Comparison of ENCODE assay signal across 8 mouse cellular contexts in genomic region chr9:71215248-71216035, GRCm38 (mm10). TPM values are rescaled to one million over a fixed set of nuclear protein-coding genes. Genes with fewer than 3 reads are reported as not detected.
DNase-seq lines count a peak whose midpoint lies in the region; ATAC-seq lines count a peak whose summit lies in the region.

TSS of gene Aldh1a2 (plus strand) at chr9:71215789.

- DNase-seq in layer of hippocampus, postnatal 14 days (ENCODE audit: low spot score in 2 of 2), result peak; percentile 7 to 21
- no peak for DNase-seq in layer of hippocampus, adult 11-12 months (ENCODE audit: low spot score)
- DNase-seq in ovary, adult 18-20 months (ENCODE audit: low spot score), result peak; percentile 57
- peak; percentile 43 to 63 for DNase-seq in urinary bladder, adult 18-20 months (ENCODE audit: low spot score in 2 of 2)

- peaks cover 11% of the 10 kb centered on the region for H3K4me1 ChIP-seq in embryonic facial prominence, embryonic 12.5 days
- H3K4me1 ChIP-seq in heart, embryonic 11.5 days (ENCODE audit: control insufficient read depth, insufficient read depth, low read length), result peaks cover 9% of the 10 kb centered on the region; the same call in 1 of the 2 replicates
- H3K4me1 ChIP-seq in kidney, embryonic 14.5 days (ENCODE audit: control insufficient read depth, insufficient read depth, low read length), result 0 out of 2 replicates have a peak, but pooled peaks cover 5% of the 10 kb centered on the region
- peaks cover 10% of the 10 kb centered on the region for H3K4me1 ChIP-seq in lung, embryonic 16.5 days (replicated peaks; ENCODE audit: control insufficient read depth, insufficient read depth, low read length)

- H3K4me2 ChIP-seq in embryonic facial prominence, embryonic 12.5 days (replicated peaks), result peak within 1 kb of the TSS; percentile 76
- peak within 1 kb of the TSS; percentile 80 for H3K4me2 ChIP-seq in heart, embryonic 11.5 days
- peak within 1 kb of the TSS; percentile 78 for H3K4me2 ChIP-seq in kidney, embryonic 14.5 days (replicated peaks; ENCODE audit: low read depth, low read length)
- H3K4me2 ChIP-seq in lung, embryonic 16.5 days (ENCODE audit: low read depth, low read length), result peak within 1 kb of the TSS; percentile 77

- WGBS in embryonic facial prominence, embryonic 12.5 days, result 1% methylated on average over 72 of the region's 97 CpGs
- WGBS in heart, embryonic 11.5 days (ENCODE audit: insufficient replicate concordance), result under 1% methylated on average over 74 of the region's 97 CpGs
- 1% methylated on average over 72 of the region's 97 CpGs for WGBS in kidney, embryonic 14.5 days
- WGBS in lung, embryonic 16.5 days, result 1% methylated on average over 62 of the region's 97 CpGs

- H3K9me3 ChIP-seq in embryonic facial prominence, embryonic 12.5 days, result no peaks in the 10 kb centered on the region
- no peaks in the 10 kb centered on the region for H3K9me3 ChIP-seq in heart, embryonic 11.5 days (replicated peaks; ENCODE audit: control insufficient read depth, low read length)
- H3K9me3 ChIP-seq in kidney, embryonic 14.5 days (ENCODE audit: control insufficient read depth, low read length), result no peaks in the 10 kb centered on the region
- H3K9me3 ChIP-seq in lung, embryonic 16.5 days (ENCODE audit: control insufficient read depth, low read length), result no peaks in the 10 kb centered on the region

- H3K36me3 ChIP-seq in embryonic facial prominence, embryonic 12.5 days, result no peaks in the 10 kb centered on the region
- no peaks in the 10 kb centered on the region for H3K36me3 ChIP-seq in heart, embryonic 11.5 days (ENCODE audit: control insufficient read depth, insufficient read depth, low read length)
- no peaks in the 10 kb centered on the region for H3K36me3 ChIP-seq in kidney, embryonic 14.5 days (ENCODE audit: control insufficient read depth, insufficient read depth, low read length)
- H3K36me3 ChIP-seq in lung, embryonic 16.5 days (ENCODE audit: control insufficient read depth, insufficient read depth, low read length), result no peaks in the 10 kb centered on the region

- H3K9ac ChIP-seq in embryonic facial prominence, embryonic 12.5 days, result peak within 1 kb of the TSS; percentile 36
- peak within 1 kb of the TSS; percentile 56 for H3K9ac ChIP-seq in heart, embryonic 11.5 days (ENCODE audit: low read depth, low read length)
- H3K9ac ChIP-seq in kidney, embryonic 14.5 days (ENCODE audit: low read depth, low read length), result peak within 1 kb of the TSS; percentile 76
- peak within 1 kb of the TSS; percentile 52 for H3K9ac ChIP-seq in lung, embryonic 16.5 days (ENCODE audit: low read length)

- H3K27me3 ChIP-seq in embryonic facial prominence, embryonic 12.5 days, result peaks cover 40% of the 10 kb centered on the region
- peaks cover 41% of the 10 kb centered on the region for H3K27me3 ChIP-seq in heart, embryonic 11.5 days (ENCODE audit: control insufficient read depth, insufficient read depth, low read length)
- H3K27me3 ChIP-seq in kidney, embryonic 14.5 days (ENCODE audit: control insufficient read depth, insufficient read depth, low read length), result peaks cover 10% of the 10 kb centered on the region; the same call in 1 of the 2 replicates
- H3K27me3 ChIP-seq in lung, embryonic 16.5 days (ENCODE audit: control insufficient read depth, insufficient read depth, low read depth, low read length), result peaks cover 56% of the 10 kb centered on the region

- no peak within 1 kb of the TSS for H3K27ac ChIP-seq in embryonic facial prominence, embryonic 12.5 days
- no peak within 1 kb of the TSS for H3K27ac ChIP-seq in heart, embryonic 11.5 days (ENCODE audit: low read depth, low read length)
- H3K27ac ChIP-seq in kidney, embryonic 14.5 days (ENCODE audit: low read depth, low read length), result peak within 1 kb of the TSS; percentile 49
- no peak within 1 kb of the TSS for H3K27ac ChIP-seq in lung, embryonic 16.5 days (ENCODE audit: low read length)

- H3K4me3 ChIP-seq in embryonic facial prominence, embryonic 12.5 days, result peak within 1 kb of the TSS; percentile 44
- peak within 1 kb of the TSS; percentile 52 for H3K4me3 ChIP-seq in heart, embryonic 11.5 days (ENCODE audit: low read depth, low read length)
- H3K4me3 ChIP-seq in kidney, embryonic 14.5 days (ENCODE audit: low read length), result peak within 1 kb of the TSS; percentile 66
- peak within 1 kb of the TSS; percentile 49 for H3K4me3 ChIP-seq in lung, embryonic 16.5 days (ENCODE audit: low read length)

- ATAC-seq in embryonic facial prominence, embryonic 12.5 days (ENCODE audit: insufficient number of reproducible peaks, insufficient read depth, low FRiP score, low TSS enrichment), result peak; percentile 64
- peak; percentile 55; the same call in 1 of the 2 replicates for ATAC-seq in heart, embryonic 11.5 days (replicated peaks; ENCODE audit: insufficient number of reproducible peaks, low FRiP score, low TSS enrichment)
- peak; percentile 86 for ATAC-seq in kidney, embryonic 14.5 days (ENCODE audit: low FRiP score, low TSS enrichment)
- ATAC-seq in lung, embryonic 16.5 days (ENCODE audit: low read depth), result peak; percentile 86

RNA-seq across cellular contexts. Expression of gene Aldh1a2, which starts in this region (rescaled TPM):
- total RNA-seq in layer of hippocampus, postnatal 14 days (2021), result 1 to 10 TPM; 4.7 to 6.2 TPM
- polyA plus RNA-seq in embryonic facial prominence, embryonic 12.5 days (2016; fragmentation: Nextera tagmentation; extraction: Ambion mirVana), result 92.7 and 99.7 TPM in 2 replicates
- 48.8 and 53.2 TPM in 2 replicates for polyA plus RNA-seq in heart, embryonic 11.5 days (2014; fragmentation: Nextera tagmentation; extraction: Ambion mirVana)
- 306 and 400 TPM in 2 replicates for polyA plus RNA-seq in kidney, embryonic 14.5 days (2014; fragmentation: Nextera tagmentation; extraction: Ambion mirVana)
- 30.6 and 30.8 TPM in 2 replicates for polyA plus RNA-seq in lung, embryonic 16.5 days (2015; fragmentation: Nextera tagmentation; extraction: Ambion mirVana)
